Mouse (Mus musculus) MEL (cell line): ENCODE measurements at regions not wholly inside any gene's neighbourhood (a gene's known extent, or its start where the extent isn't known, plus 50 kb on each side); places are given as distances from the start of the nearest gene placed in this dataset.

Experiments used
- CTCF ChIP-seq, 3 experiments: IDR thresholded peaks in 2 of 3; conservative IDR thresholded peaks in 1 of 3; 2 replicates each; pipeline ENCODE4 v1.5.1; 2011 to 2012; ENCODE audit warnings: low read length in 3 of 3, low read depth in 2 of 3, mild to moderate bottlenecking in 2 of 3, improper control_type of control experiment in 1 of 3, inconsistent platforms in 1 of 3, mixed read lengths in 1 of 3, moderate library complexity in 1 of 3; ENCODE audit not compliant: control insufficient read depth in 1 of 3, insufficient read depth in 1 of 3, poor library complexity in 1 of 3, severe bottlenecking in 1 of 3
- JUND ChIP-seq: IDR thresholded peaks from 2 replicates; pipeline ENCODE4 v1.6.1; 2011; ENCODE audit warnings: low read depth, mild to moderate bottlenecking, improper control_type of control experiment, low read length
- MEF2A ChIP-seq: IDR thresholded peaks from 2 replicates; pipeline ENCODE4 v1.6.1; 2014; ENCODE audit warnings: low read depth, mild to moderate bottlenecking, inconsistent platforms, low read length, improper control_type of control experiment; ENCODE audit not compliant: poor library complexity, insufficient replicate concordance, severe bottlenecking; ENCODE audit errors: extremely low read depth
- MXI1 ChIP-seq: IDR thresholded peaks from 2 replicates; pipeline ENCODE4 v1.6.1; 2011; ENCODE audit warnings: mild to moderate bottlenecking, low read depth, low read length, improper control_type of control experiment
- NELFE ChIP-seq: IDR thresholded peaks from 2 replicates; pipeline ENCODE4 v1.6.1; 2011; ENCODE audit warnings: low read depth, low read length, improper control_type of control experiment
- POLR2AphosphoS2 ChIP-seq: IDR thresholded peaks from 2 replicates; pipeline ENCODE4 v1.6.1; 2011; ENCODE audit warnings: low read length, improper control_type of control experiment
- TAL1 ChIP-seq: IDR thresholded peaks from 2 replicates; pipeline ENCODE4 v1.6.1; 2012; ENCODE audit warnings: mild to moderate bottlenecking, inconsistent platforms, low read length, moderate library complexity, mixed read lengths
- TCF12 ChIP-seq: IDR thresholded peaks from 2 replicates; pipeline ENCODE4 v1.6.1; 2014; ENCODE audit warnings: low read depth, mild to moderate bottlenecking, inconsistent platforms, low read length, improper control_type of control experiment, moderate library complexity

DNA sequence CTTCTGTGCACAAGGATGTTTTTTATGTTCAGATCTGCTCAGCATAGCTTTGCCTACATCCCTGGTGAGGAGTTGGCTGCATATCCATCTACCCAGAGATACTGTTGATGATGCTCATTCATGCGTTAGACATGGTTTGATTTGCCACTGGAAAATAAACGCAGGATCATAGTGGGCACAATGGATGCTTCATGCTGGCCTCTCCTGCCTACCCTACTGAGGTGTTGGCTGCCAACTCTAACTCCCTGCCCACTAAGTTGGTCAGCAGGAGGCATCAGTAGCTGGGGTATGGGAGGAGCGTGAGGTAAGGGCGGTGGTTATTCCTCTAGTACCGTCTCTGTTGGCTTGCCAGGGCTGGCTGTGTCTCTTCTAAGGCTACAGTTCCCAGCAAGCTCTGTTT, 307.3 kb downstream of the Gm49356 start:
- TF ChIP-seq POLR2AphosphoS2 (no peak), TCF12 (no peak), TAL1 (no peak), NELFE (no peak), JUND (no peak), MEF2A (no peak), MXI1 (no peak), CTCF (IDR thresholded peaks at IDR 0.05 in 2 of 3, conservative IDR thresholded peaks at IDR 0.05 in 1 of 3; ENCODE audit: control insufficient read depth in 1 of 3, insufficient read depth in 1 of 3, low read depth in 2 of 3, low read length in 3 of 3, poor library complexity in 1 of 3, severe bottlenecking in 1 of 3) (no peak)
